Mouse (Mus musculus): ENCODE measurements around the gene Gdpd3.

The Gdpd3 gene

DNA sequence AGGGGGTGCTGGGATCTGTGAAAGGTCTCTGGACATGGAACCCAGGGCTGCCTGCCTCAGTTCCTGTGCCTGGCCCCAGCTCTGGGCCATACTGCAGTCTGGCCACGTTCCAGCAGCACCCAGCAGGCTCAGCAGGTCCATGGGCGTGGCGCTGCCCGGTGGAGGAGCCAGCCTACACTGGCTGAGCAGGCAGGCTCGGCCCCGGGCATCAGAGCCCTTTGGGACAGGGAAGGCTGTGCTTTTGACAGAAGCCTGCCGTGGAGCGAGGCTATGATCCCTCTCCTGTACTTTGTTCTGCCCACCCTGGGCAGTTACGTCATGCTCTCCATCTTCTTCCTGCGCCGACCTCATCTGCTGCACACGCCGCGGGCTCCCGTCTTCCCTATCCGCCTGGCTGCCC is at the start of gene Gdpd3:
TSS of gene Gdpd3 (plus strand) at position 134 of the 400 bp plus-strand sequence.
- in situ Hi-C loops (cut with MboI; ENCODE audit: low sequenced_read_pairs) = no loop called here

DNA sequence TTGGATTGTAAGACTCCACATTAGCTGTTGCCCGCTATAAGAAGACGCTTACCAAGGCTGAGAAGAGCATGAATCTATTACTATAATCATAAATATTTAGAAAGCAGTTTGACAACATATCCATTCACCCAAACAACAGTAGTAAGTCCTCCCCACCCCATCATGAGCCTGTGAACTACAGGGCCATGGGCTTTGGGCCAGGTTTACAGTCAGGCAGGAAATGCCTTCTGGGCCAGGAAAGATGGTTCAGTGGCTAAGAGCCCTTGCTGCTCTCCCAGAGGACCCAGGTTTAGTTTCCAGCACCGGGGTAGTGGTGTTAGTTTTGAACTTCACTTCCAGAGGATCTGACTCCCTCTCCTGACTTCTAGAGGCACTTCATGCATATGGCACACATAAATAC is 48.6 kb upstream of the Gdpd3 start:
- in situ Hi-C loops (cut with MboI; ENCODE audit: low sequenced_read_pairs) = loop anchor here (5.0 kb wide), 1 partner anchor 1055 kb away; no protein-coding TSS in a partner anchor

DNA sequence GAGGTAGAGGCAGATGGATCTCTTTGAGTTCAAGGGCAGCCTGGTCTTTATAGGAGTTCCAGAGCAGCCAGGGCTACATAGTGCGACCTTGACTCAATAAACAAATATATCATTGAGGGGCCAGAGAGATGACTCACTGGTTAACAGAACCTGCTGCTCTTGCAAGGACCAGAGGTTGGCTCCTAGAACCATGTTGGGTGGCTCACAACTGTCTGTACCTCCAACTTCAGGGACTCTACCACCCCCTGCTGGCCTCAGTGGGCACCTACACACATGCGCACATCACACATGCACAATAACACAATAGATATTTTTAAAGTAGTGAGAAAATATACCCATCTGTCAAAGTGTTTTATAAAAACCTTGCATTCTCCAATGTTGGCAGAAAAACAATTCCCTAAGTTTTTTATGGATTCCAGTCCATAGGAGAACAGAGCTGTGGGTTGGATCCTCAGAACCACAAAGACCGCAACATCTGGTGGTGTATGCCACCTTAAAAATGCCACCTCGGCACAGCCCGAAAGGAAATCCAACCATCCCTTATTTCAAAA is 47.3 kb upstream of the Gdpd3 start:
- in situ Hi-C loops (cut with MboI; ENCODE audit: low sequenced_read_pairs) = loop anchor here (5.0 kb wide), 1 partner anchor 1053 kb away; no protein-coding TSS in a partner anchor

GRCm38 (mm10) chr7:126721635-126722034 is 44.5 kb upstream of the Gdpd3 start:
- in situ Hi-C loops (cut with MboI; ENCODE audit: low sequenced_read_pairs) = no loop called here

- in situ Hi-C loops (cut with MboI; ENCODE audit: low sequenced_read_pairs) = loop anchor here (25.0 kb wide), 1 partner anchor 937 kb away; no protein-coding TSS in a partner anchor
These were observed 41.1 kb upstream of the Gdpd3 start for GRCm38 (mm10) chr7:126725077-126725476.

DNA sequence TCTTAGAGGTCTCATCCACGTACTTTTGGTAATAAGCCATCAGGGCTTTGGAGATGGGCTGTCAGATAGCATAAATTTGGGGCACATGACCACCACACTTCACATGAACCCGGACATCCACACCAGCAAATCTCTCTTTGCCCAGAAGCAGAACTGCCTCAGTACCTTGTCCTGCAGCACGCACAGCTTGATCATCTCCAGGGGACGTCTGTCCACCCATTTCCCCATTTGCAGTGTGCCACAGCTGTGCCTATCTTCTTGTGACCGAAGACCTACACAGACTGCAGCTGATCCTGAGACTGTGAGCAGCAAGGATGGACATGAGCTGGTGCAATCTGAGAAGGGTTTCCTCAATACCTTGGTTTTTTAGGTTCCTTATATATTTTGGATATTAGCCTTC is 40.5 kb upstream of the Gdpd3 start:
- in situ Hi-C loops (cut with MboI; ENCODE audit: low sequenced_read_pairs) = loop anchor here (25.0 kb wide), 1 partner anchor 937 kb away; no protein-coding TSS in a partner anchor

GRCm38 (mm10) chr7:126730256-126730789 is 35.8 kb upstream of the Gdpd3 start:
- in situ Hi-C loops (cut with MboI; ENCODE audit: low sequenced_read_pairs) = loop anchor here (25.0 kb wide), 1 partner anchor 932 kb away; no protein-coding TSS in a partner anchor

DNA sequence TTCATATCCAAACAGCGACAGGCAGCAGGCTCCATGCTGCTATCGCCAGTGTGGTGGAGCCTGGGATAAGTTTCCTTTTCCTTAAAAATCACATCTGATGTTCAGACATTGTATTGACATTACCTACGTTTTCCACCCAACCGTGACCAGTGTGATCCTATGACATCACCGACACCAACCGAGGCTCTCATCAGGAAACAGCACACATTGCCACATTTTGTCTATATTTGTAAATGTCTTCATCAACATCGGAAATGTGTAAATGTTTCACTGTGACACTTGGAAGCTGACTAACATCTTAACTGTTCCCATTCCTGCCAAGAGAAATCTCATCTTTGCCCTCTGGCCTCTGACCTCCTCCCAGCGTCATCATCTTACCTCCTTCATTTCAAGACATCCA is 30.0 kb upstream of the Gdpd3 start:
- in situ Hi-C loops (cut with MboI; ENCODE audit: low sequenced_read_pairs) = loop anchor here (25.0 kb wide), 1 partner anchor 926 kb away; no protein-coding TSS in a partner anchor

DNA sequence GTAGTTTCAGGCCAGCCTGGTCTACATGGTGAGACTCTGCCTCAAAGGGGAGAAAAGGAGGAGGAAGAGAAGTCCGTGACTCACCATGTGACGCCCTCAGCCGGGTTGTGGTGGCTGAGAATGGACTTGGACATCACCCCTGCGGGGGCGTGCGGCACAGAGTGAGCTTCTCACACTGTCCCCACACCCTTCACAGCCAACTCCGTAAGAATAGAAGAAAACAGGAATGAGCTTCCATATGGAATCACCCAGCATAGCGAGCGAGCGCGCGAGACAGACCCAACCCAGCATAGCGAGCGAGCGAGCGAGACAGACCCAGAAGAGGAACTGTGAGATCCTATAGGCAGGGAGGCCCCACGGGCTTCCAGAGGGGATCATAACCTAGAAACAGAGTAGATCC is 26.6 kb upstream of the Gdpd3 start:
- in situ Hi-C loops (cut with MboI; ENCODE audit: low sequenced_read_pairs) = loop anchor here (25.0 kb wide), 1 partner anchor 923 kb away; no protein-coding TSS in a partner anchor

DNA sequence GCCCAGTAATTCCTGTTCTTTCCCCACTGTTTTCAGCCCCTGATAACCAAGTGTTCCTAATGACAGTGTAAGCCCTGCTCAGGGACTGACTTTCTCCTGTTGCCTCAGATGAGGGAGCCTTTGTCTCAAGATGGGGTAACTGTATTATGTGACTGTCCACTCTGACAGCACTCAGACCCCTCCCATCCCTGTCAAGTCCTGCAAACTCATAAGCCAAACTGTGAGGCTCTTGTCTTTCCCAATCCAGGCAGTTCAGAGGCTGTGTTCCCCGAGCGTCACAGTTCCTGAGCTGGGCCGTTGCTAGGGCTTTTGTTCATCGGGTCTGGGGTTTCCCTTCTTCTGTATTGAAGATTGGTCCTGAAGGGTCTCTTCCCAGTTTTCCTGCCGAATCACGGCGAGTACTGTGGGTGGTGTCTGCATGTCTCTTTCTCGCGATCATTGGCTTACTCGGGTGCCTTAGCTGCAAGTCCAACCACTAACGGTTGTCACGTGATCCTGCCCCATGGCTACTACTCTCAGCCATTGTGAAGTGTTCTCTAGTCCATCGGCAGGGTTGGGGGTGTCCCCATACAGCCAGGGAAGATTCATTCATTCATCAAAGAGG is 25.9 kb upstream of the Gdpd3 start:
- in situ Hi-C loops (cut with MboI; ENCODE audit: low sequenced_read_pairs) = loop anchor here (25.0 kb wide), 1 partner anchor 922 kb away; no protein-coding TSS in a partner anchor

- in situ Hi-C loops (cut with MboI; ENCODE audit: low sequenced_read_pairs) = loop anchor here (25.0 kb wide), 1 partner anchor 921 kb away; no protein-coding TSS in a partner anchor
These were observed 25.2 kb upstream of the Gdpd3 start for GRCm38 (mm10) chr7:126740977-126741376.

DNA sequence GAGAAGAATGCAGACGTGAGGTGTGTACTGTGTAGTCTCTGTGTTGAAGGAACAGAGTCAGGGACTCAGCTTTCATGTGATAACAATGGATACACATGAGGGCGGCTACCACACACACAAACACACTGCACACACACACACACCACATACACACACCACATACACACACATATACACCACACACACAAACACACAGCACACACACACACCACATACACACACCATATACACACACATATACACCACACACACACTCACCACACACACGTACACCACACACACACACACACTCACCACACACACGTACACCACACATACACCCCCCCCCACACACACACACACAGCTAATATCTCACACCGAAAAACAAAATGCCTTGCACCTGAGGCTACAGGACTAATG is 24.7 kb upstream of the Gdpd3 start:
- in situ Hi-C loops (cut with MboI; ENCODE audit: low sequenced_read_pairs) = loop anchor here (25.0 kb wide), 1 partner anchor 921 kb away; no protein-coding TSS in a partner anchor

GRCm38 (mm10) chr7:126741964-126742482 is 24.1 kb upstream of the Gdpd3 start:
- in situ Hi-C loops (cut with MboI; ENCODE audit: low sequenced_read_pairs) = loop anchor here (25.0 kb wide), 1 partner anchor 920 kb away; no protein-coding TSS in a partner anchor

- in situ Hi-C loops (cut with MboI; ENCODE audit: low sequenced_read_pairs) = loop anchor here (25.0 kb wide), 1 partner anchor 916 kb away; no protein-coding TSS in a partner anchor
These were observed 20.1 kb upstream of the Gdpd3 start for GRCm38 (mm10) chr7:126746066-126746465.

DNA sequence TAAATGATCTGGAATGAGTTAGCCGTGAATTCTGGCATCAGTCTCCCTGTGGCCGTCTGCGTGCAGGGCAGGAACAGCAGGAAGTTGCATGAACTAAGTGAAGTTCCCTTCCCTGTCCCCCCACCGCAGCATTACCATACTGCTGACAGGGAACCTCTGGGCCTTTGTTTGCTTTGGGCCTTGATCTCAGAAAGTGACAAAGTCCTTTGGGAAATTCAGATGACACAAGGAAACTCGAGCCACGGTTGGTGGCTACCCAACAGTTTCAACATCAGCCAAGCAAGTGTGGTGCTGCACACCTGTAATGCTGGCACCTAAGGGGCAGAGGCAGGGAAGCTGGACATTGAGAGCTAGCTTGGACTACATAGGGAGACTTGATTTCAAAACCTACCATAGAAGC is 19.3 kb upstream of the Gdpd3 start:
- in situ Hi-C loops (cut with MboI; ENCODE audit: low sequenced_read_pairs) = loop anchor here (25.0 kb wide), 1 partner anchor 916 kb away; no protein-coding TSS in a partner anchor

GRCm38 (mm10) chr7:126748824-126749223 is 17.3 kb upstream of the Gdpd3 start:
- in situ Hi-C loops (cut with MboI; ENCODE audit: low sequenced_read_pairs) = loop anchor here (25.0 kb wide), 1 partner anchor 913 kb away; no protein-coding TSS in a partner anchor

- in situ Hi-C loops (cut with MboI; ENCODE audit: low sequenced_read_pairs) = loop anchor here (25.0 kb wide), 1 partner anchor 913 kb away; no protein-coding TSS in a partner anchor
These were observed 16.4 kb upstream of the Gdpd3 start for GRCm38 (mm10) chr7:126749582-126750343.

- in situ Hi-C loops (cut with MboI; ENCODE audit: low sequenced_read_pairs) = no loop called here
These were observed 11.3 kb upstream of the Gdpd3 start for GRCm38 (mm10) chr7:126754866-126755265.

DNA sequence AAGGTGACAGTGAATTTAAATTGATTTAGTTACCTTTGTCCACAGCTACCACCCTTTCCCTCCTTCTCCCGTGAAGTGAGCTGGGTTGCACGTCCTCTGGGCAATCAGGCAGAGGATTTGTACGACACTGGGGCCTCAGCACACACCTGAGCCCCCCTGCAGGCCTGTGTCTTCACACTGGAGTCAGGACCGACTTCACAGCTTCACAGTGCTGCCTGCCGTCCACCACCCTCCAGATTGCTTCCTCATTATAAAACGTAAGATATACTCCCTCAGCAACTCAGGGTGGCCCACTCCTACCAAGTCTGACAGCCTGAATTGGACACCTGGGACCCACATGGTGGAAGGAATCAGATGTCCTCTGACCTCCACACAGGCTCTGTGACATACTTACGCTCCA is 7.6 kb upstream of the Gdpd3 start:
- in situ Hi-C loops (cut with MboI; ENCODE audit: low sequenced_read_pairs) = no loop called here

GRCm38 (mm10) chr7:126759050-126759671 is 7.0 kb upstream of the Gdpd3 start, which contains the start of gene Mapk3:
TSS of gene Mapk3 (plus strand) at chr7:126759601.
- in situ Hi-C loops (cut with MboI; ENCODE audit: low sequenced_read_pairs) = no loop called here
